Comparison of ENCODE assay signal across 12 mouse cellular contexts in the genomic region with DNA sequence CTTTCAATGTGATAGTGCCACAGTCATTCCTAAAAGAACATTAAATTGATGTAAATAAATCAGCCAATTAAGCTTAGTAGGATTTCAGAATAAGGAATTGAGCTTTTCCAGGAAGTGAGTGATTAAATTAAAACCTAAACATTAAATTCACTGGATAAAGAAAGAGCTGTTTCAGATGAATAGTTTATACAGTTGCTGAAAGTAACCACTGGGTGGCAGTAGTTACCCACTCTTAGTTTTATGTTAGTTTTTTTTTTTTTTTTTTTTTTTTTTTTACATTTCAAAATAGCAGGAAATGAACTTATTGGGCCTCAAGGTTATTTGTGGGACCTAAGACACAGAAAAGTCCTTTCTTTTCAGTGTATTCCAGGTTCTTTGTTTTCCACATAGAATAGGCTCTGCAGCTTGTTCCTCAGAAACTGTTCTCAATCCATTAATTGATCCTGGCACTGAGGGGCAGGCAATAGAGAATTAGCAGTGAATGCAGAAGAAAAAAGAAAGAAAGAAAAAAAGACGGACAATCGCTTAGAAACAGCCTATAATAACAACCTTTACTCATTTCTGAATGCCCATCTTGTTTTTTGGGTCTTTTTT.
A peak's percentile ranks its signal among the peaks of the same experiment; 100 is the strongest.
DNase-seq lines count a peak whose midpoint lies in the region; ATAC-seq and TF ChIP-seq lines count a peak whose summit lies in the region.
"Had no signal": no experiment of that assay in that cellular context is flagged by ENCODE, and none has a peak within 500 bp of the region (broad histone marks: within the 10 kb centered on the region; RNA-seq: fewer than 3 reads in every experiment).

No protein-coding gene starts in this region.

- H3K4me1 ChIP-seq in E14TG2a.4 (replicated peaks; ENCODE audit: low read depth, low read length) = no peaks in the 10 kb centered on the region
- H3K4me1 ChIP-seq in embryonic facial prominence, embryonic 14.5 days (ENCODE audit: control insufficient read depth, insufficient read depth, low read length) = no peaks in the 10 kb centered on the region
- H3K4me1 ChIP-seq: heart, embryonic 13.5 days had no signal

- no peaks in the 10 kb centered on the region for H3K36me3 ChIP-seq in E14TG2a.4 (ENCODE audit: insufficient read depth, low read length)
- H3K36me3 ChIP-seq in embryonic facial prominence, embryonic 14.5 days (ENCODE audit: control insufficient read depth, insufficient read depth, low read length) = no peaks in the 10 kb centered on the region
- H3K36me3 ChIP-seq: heart, embryonic 13.5 days had no signal

- TF ChIP-seq CTCF in layer of hippocampus, adult 2 months (conservative IDR thresholded peaks at IDR 0.05) = peak; percentile 84
- peak; percentile 50 for TF ChIP-seq CTCF in E14TG2a.4 (conservative IDR thresholded peaks at IDR 0.05; ENCODE audit: low read length)

- ATAC-seq in CD4-positive, CD25-positive, alpha-beta regulatory T cell, adult 4 months = no peak
- ATAC-seq in embryonic facial prominence, embryonic 14.5 days (ENCODE audit: low read depth) = no peak

- no peaks in the 10 kb centered on the region for H3K27me3 ChIP-seq in E14TG2a.4 (ENCODE audit: insufficient read depth, low read length)
- no peaks in the 10 kb centered on the region for H3K27me3 ChIP-seq in embryonic facial prominence, embryonic 14.5 days (replicated peaks; ENCODE audit: control insufficient read depth, insufficient read depth, low read length)
- H3K27me3 ChIP-seq: heart, embryonic 13.5 days had no signal

- WGBS in embryonic facial prominence, embryonic 14.5 days = 40% methylated on average over 2 of the region's 2 CpGs

- no peak overlapping the region for H3K27ac ChIP-seq in layer of hippocampus, adult 2 months
- H3K27ac ChIP-seq in embryonic facial prominence, embryonic 14.5 days (replicated peaks; ENCODE audit: low read depth, low read length) = no peak overlapping the region
- H3K27ac ChIP-seq: heart, embryonic 13.5 days had no signal

- H3K9ac ChIP-seq in embryonic facial prominence, embryonic 14.5 days (ENCODE audit: low read depth, low read length) = no peak overlapping the region
- H3K9ac ChIP-seq: heart, embryonic 13.5 days had no signal

- H3K4me3 ChIP-seq in layer of hippocampus, adult 2 months = no peak overlapping the region
- no peak overlapping the region for H3K4me3 ChIP-seq in E14TG2a.4 (replicated peaks; ENCODE audit: low read length)
- no peak overlapping the region for H3K4me3 ChIP-seq in embryonic facial prominence, embryonic 14.5 days (ENCODE audit: low read depth, low read length)
- H3K4me3 ChIP-seq: heart, embryonic 13.5 days had no signal

- H3K9me3 ChIP-seq in E14TG2a.4 (ENCODE audit: low read length) = no peaks in the 10 kb centered on the region
- no peaks in the 10 kb centered on the region for H3K9me3 ChIP-seq in embryonic facial prominence, embryonic 14.5 days (ENCODE audit: control insufficient read depth, low read length)
- H3K9me3 ChIP-seq: heart, embryonic 13.5 days had no signal

- no peak overlapping the region for H3K4me2 ChIP-seq in embryonic facial prominence, embryonic 14.5 days (ENCODE audit: low read depth, low read length)
- H3K4me2 ChIP-seq: heart, embryonic 13.5 days had no signal

- DNase-seq in CD4-positive, CD25-positive, alpha-beta regulatory T cell, adult 2 months (ENCODE audit: low read depth, low spot score) = peak; percentile 1
- no peak for DNase-seq in layer of hippocampus, adult 2 months (ENCODE audit: low spot score in 2 of 2)
- DNase-seq in layer of hippocampus, postnatal 36 days = no peak
- DNase-seq in embryonic facial prominence, embryonic 14.5 days (ENCODE audit: low spot score) = peak; percentile 66
- no peak for DNase-seq in thymus, postnatal 0 days (ENCODE audit: low spot score)
- DNase-seq in neural tube, embryonic 10.5 days (ENCODE audit: extremely low spot score, low spot score) = no peak
- DNase-seq: adrenal gland, postnatal 36 days; kidney, postnatal 36 days; thymus, postnatal 4 days had no signal

Comparison
In these comparisons a context has a peak if more than half of its experiments do, and no peak if none do; other contexts are left out.
1. DNase-seq: peak in CD4-positive, CD25-positive, alpha-beta regulatory T cell, adult 2 months (single experiment) and embryonic facial prominence, embryonic 14.5 days (single experiment); none in layer of hippocampus, adult 2 months (0 of 2), layer of hippocampus, postnatal 36 days (0 of 2), thymus, postnatal 0 days (single experiment) and neural tube, embryonic 10.5 days (single experiment).